Mouse (Mus musculus) forebrain, embryonic 15.5 days (tissue): ENCODE results near the gene Klhdc1. TPM values are rescaled to one million over a fixed set of nuclear protein-coding genes. Genes with fewer than 3 reads are reported as not detected.

Experiments
- ATAC-seq: fragments of 200-750 bp; cut with Nextera tagmentation; replicated peaks from 2 replicates; pipeline ENCODE4 v1.8.0; 2017; ENCODE audit warnings: mild to moderate bottlenecking, moderate TSS enrichment, moderate library complexity
- H3K27ac ChIP-seq: fragments of 300-500 bp; sonication (generic); replicated peaks from 2 replicates; pipeline ENCODE4 v1.5.1; 2015; ENCODE audit warnings: mild to moderate bottlenecking, inconsistent platforms
- H3K27me3 ChIP-seq: fragments of 300-500 bp; sonication (generic); 2 replicates; pipeline ENCODE4 v1.6.1; 2015; ENCODE audit warnings: inconsistent platforms
- H3K36me3 ChIP-seq: fragments of 300-500 bp; sonication (generic); 2 replicates; pipeline ENCODE4 v1.6.1; 2015; ENCODE audit warnings: mild to moderate bottlenecking, inconsistent platforms
- H3K4me1 ChIP-seq: fragments of 300-500 bp; sonication (generic); 2 replicates; pipeline ENCODE4 v1.6.1; 2015; ENCODE audit warnings: inconsistent platforms
- H3K4me2 ChIP-seq: fragments of 300-500 bp; sonication (generic); replicated peaks from 2 replicates; pipeline ENCODE4 v1.6.1; 2015; ENCODE audit warnings: mild to moderate bottlenecking, inconsistent platforms
- H3K4me3 ChIP-seq: fragments of 300-500 bp; sonication (generic); 2 replicates; pipeline ENCODE4 v1.5.1; 2015; ENCODE audit warnings: mild to moderate bottlenecking, inconsistent platforms
- H3K9ac ChIP-seq: fragments of 300-500 bp; sonication (generic); replicated peaks from 2 replicates; pipeline ENCODE4 v1.6.1; 2015; ENCODE audit warnings: mild to moderate bottlenecking, inconsistent platforms
- H3K9me3 ChIP-seq: fragments of 300-500 bp; sonication (generic); 2 replicates; pipeline ENCODE4 v1.6.1; 2016; ENCODE audit warnings: inconsistent platforms
- WGBS: fragments of 180-500 bp; shearing (Covaris S2); methylation state at CpG from one replicate; pipeline ENCODE4 v1.1.7; 2015; ENCODE audit warnings: mixed read lengths; 5-methylcytosine and 5-hydroxymethylcytosine counted together
- polyA plus RNA-seq: library from polyadenylated mRNA; unstranded; fragments of >200 nt; fragmentation: Nextera tagmentation; extraction: Ambion mirVana; gene quantifications from 2 replicates; pipeline ENCODE4 v1.2.1, GENCODE M21; 2015

The Klhdc1 gene
- polyA plus RNA-seq: 9.7 and 10.5 TPM in 2 replicates

DNA sequence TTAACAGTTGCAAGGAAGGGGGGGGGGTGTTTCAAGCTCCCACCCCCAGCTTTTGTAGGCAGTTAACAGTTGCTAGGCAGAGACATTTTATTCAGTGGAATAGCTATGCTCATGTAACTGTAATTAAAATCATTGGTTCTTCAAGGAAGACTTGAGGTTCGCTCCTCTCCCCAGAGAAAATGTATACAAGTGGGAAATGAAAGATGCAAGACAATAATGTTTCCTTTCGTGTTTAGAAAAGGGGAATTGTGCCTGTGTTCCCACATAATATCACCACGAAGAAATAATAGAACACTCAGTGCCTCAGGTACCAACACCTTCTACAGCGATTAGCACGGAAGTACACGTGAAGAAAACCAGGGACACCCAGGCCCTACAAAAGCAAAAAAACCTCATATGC, at the start of gene Klhdc1:
Klhdc1 (plus strand) TSS at position 301 of the 400 bp plus-strand sequence.
- WGBS: 68% methylated on average over 6 of the region's 6 CpGs
- Histone ChIP-seq H3K27me3 (no peaks in the 10 kb centered on the region), H3K9ac (peak within 1 kb of the TSS; percentile 91), H3K9me3 (no peaks in the 10 kb centered on the region), H3K4me2 (peak within 1 kb of the TSS; percentile 81), H3K36me3 (no peaks in the 10 kb centered on the region), H3K27ac (peak within 1 kb of the TSS; percentile 81), H3K4me1 (peaks cover 6% of the 10 kb centered on the region), H3K4me3 (peak within 1 kb of the TSS; percentile 90)
- no peak for ATAC-seq

DNA sequence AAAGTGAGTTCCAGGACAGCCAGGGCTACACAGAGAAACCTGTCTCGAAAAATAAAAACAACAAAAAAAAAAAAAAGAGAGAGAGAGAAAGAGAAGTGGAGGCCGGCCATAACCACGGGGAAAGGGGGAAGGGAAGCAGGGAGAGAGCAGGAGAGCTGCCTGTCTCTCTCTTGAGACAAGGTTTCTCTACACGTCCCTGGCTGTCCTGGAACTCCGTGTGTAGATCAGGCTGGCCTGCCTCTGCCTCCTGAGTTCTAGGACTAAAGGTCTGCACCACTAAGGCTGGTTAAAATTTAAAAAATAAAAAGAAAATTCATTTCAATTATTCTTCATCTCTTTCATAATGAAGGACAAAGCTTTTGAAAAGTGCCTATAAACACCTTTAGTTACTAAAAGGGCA, 49.6 kb upstream of the Klhdc1 start:
- Histone ChIP-seq H3K9me3 (no peaks in the 10 kb centered on the region), H3K4me2 (no peak overlapping the region), H3K27ac (no peak overlapping the region), H3K27me3 (no peaks in the 10 kb centered on the region), H3K9ac (no peak overlapping the region), H3K4me3 (no peak overlapping the region), H3K4me1 (peaks cover 22% of the 10 kb centered on the region), H3K36me3 (peaks cover 28% of the 10 kb centered on the region)
- no peak for ATAC-seq
- WGBS: 93% methylated on average over 5 of the region's 5 CpGs

DNA sequence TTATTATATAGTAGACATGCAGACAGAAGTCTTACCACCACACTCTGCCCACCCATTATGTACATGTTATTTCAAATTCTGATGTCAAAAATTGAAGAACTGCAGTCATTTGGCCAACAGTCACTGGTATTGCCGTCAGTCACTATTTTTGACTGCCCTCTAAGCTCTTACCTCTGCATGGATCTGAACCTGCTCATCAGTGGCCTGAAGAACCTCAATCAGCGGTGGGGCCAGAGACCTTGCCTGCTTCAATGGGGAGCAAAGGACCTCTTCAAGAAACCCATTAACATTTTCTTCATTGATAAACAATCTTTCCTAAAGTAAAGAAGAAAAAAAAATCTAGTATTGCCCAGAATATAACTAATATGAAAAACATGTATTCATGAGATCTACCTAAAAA, 48.3 kb upstream of the Klhdc1 start:
- ATAC-seq: no peak
- H3K4me1 ChIP-seq: peaks cover 14% of the 10 kb centered on the region
- H3K36me3 ChIP-seq: peaks cover 28% of the 10 kb centered on the region
- H3K4me3 ChIP-seq: no peak overlapping the region
- no peaks in the 10 kb centered on the region for H3K9me3 ChIP-seq
- H3K9ac ChIP-seq: no peak overlapping the region
- 95% methylated on average over 2 of the region's 2 CpGs for WGBS
- no peak overlapping the region for H3K27ac ChIP-seq
- no peak overlapping the region for H3K4me2 ChIP-seq
- no peaks in the 10 kb centered on the region for H3K27me3 ChIP-seq

DNA sequence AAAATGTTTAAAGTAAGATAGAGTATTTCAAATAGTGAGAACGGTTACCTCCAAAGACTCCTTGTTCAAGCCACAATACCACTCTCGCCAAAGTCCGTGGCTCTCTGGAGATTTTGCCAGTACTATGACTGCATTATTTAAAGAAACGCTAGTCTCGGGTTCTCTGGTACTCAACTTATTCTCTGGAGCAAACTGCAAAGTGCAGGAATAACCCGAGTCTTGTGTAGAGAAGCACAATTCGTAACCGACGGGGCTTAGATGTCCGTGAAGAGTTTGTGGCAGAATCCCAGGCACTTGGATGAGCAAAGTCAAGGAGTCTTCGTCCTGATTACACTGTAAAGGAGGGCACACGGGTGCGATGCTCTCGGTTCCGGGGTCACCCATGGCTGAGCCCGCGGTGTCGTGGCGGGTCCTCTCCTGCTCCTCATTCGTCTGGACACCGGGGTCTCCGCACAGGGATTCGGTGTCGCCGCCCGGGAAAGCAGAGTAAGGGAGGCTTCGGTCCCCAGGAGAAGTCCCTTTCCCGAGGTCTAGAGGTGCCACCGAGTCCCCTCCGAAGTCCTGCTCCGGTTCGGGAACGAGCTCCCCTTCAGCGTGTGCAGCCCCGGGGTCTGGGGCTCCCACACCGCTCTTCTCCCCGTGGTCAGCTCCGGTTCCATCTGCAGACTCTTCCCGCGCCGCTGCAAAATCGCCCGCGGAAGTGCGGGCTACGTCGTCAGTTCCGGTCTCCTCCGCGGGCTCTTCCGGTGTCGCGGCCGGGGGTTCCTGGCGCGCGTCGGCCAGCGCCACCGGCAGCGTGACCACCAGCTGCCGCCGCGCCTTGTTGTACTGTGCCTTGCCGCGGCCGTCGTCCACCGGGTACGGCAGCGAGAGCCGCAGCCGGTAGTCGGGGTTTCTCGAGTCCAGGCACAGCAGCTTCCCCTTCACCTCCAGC, 44.3 kb upstream of the Klhdc1 start, which contains the start of gene Gm49383:
Gm49383 (minus strand) TSS at position 661 of the 934 bp plus-strand sequence.
- peak within 1 kb of the TSS; percentile 100 for H3K4me3 ChIP-seq
- WGBS: under 1% methylated on average over 75 of the region's 75 CpGs

DNA sequence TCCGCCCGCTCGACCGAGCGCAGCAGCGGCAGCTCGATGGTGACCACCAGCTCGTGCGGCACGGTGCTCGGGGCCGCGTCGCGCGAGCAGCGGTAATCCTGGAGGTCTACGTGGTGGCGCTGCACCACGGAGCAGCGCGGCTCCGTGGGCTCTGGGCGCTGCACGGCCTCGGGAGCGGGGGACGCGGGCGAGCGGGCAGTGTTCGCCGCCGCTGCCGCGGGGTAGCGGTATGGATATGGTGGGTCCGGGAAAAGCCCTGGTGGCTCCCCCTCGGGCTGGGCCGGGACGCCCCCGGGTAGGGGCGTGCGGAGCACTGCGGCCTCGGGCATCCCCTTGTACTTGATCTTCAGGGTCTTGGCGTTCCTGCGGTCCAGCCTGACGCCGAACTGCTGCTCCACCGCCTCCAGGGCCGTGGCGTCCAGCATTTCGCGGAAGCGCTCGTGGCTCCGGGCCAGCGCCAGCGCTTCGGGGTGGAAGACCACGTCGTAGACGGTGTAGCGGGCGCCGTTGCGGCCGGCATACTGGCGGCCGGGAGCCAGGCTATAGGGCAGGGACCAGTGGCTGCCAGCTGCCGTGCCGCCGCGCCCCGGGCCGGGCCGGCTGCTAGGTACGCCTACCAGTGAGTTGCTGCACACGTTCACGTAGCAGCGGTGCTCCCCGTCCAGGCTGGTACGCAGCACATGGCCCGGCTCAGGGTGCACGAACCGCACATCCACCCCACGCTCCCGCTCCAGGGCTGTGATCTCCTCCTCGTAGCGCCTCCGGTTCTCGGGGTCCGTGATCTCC, 43.4 kb upstream of the Klhdc1 start:
- Histone ChIP-seq H3K9me3 (no peaks in the 10 kb centered on the region), H3K4me2 (peak overlapping the region; percentile 96), H3K27ac (peak overlapping the region; percentile 96), H3K27me3 (no peaks in the 10 kb centered on the region), H3K36me3 (peaks cover 13% of the 10 kb centered on the region; the same call in 1 of the 2 replicates), H3K9ac (peak overlapping the region; percentile 94), H3K4me1 (peaks cover 34% of the 10 kb centered on the region), H3K4me3 (peak overlapping the region; percentile 100)
- peak; percentile 83 for ATAC-seq
- WGBS: under 1% methylated on average over 91 of the region's 94 CpGs

More for the DNA sequence above, 44.3 kb upstream of the Klhdc1 start, which contains the start of gene Gm49383:
- ATAC-seq: peak; percentile 76
- H3K27me3 ChIP-seq: no peaks in the 10 kb centered on the region
- peak within 1 kb of the TSS; percentile 96 for H3K4me2 ChIP-seq
- H3K36me3 ChIP-seq: peaks cover 13% of the 10 kb centered on the region; the same call in 1 of the 2 replicates
- H3K27ac ChIP-seq: peak within 1 kb of the TSS; percentile 96
- no peaks in the 10 kb centered on the region for H3K9me3 ChIP-seq
- peak within 1 kb of the TSS; percentile 94 for H3K9ac ChIP-seq
- peaks cover 34% of the 10 kb centered on the region for H3K4me1 ChIP-seq

DNA sequence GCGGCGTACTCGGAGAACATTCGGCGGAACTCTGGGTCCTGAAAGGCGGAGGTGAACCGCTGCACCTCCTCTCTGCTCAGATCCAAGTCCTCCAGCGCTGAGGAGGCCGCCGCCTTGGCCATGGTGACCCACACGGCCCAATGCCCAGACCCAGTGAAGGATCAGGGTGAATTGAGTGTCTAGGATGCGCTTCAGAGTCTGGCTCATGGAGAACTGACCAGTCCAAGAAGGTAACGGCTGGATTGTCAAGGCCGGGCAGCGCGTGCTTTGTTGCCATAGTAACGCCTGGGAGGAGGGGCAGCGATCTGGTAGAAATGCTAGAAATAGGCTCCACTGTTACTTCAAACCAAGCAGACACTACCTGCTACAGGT, 42.8 kb upstream of the Klhdc1 start, which contains the start of gene Dnaaf2:
Dnaaf2 (minus strand) TSS at position 266 of the 372 bp plus-strand sequence.
- H3K27ac ChIP-seq: peak within 1 kb of the TSS; percentile 96
- under 1% methylated on average over 18 of the region's 18 CpGs for WGBS

DNA sequence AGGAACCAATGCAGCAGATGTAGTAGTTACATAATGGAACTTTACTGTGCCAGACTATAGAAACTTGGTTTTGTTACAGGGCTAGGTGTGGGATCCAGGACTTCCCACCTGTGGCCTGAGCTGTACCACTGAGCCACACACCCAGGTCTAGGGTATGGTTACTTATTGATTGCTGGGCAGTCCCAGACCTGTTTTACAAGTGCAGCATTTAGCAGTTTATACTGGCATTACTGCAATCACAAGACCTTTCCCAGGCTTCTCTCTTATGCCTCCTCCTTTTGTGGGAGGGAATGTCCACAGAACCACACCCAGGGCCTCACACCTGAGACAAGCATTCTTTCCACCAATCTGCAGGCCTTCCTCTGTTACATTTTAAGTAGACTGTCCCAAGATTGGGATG, 42.0 kb upstream of the Klhdc1 start:
- ATAC-seq: no peak
- Histone ChIP-seq H3K4me1 (peaks cover 36% of the 10 kb centered on the region), H3K4me2 (no peak overlapping the region; the same call in 1 of the 2 replicates), H3K9ac (no peak overlapping the region), H3K4me3 (no peak overlapping the region), H3K9me3 (no peaks in the 10 kb centered on the region), H3K36me3 (peaks cover 13% of the 10 kb centered on the region; the same call in 1 of the 2 replicates), H3K27ac (no peak overlapping the region), H3K27me3 (no peaks in the 10 kb centered on the region)

More for the DNA sequence above, 42.8 kb upstream of the Klhdc1 start, which contains the start of gene Dnaaf2:
- peak within 1 kb of the TSS; percentile 100 for H3K4me3 ChIP-seq
- ATAC-seq: peak; percentile 46
- no peaks in the 10 kb centered on the region for H3K9me3 ChIP-seq
- H3K4me1 ChIP-seq: peaks cover 34% of the 10 kb centered on the region
- peak within 1 kb of the TSS; percentile 94 for H3K9ac ChIP-seq
- H3K27me3 ChIP-seq: no peaks in the 10 kb centered on the region
- peak within 1 kb of the TSS; percentile 96 for H3K4me2 ChIP-seq
- peaks cover 13% of the 10 kb centered on the region; the same call in 1 of the 2 replicates for H3K36me3 ChIP-seq

DNA sequence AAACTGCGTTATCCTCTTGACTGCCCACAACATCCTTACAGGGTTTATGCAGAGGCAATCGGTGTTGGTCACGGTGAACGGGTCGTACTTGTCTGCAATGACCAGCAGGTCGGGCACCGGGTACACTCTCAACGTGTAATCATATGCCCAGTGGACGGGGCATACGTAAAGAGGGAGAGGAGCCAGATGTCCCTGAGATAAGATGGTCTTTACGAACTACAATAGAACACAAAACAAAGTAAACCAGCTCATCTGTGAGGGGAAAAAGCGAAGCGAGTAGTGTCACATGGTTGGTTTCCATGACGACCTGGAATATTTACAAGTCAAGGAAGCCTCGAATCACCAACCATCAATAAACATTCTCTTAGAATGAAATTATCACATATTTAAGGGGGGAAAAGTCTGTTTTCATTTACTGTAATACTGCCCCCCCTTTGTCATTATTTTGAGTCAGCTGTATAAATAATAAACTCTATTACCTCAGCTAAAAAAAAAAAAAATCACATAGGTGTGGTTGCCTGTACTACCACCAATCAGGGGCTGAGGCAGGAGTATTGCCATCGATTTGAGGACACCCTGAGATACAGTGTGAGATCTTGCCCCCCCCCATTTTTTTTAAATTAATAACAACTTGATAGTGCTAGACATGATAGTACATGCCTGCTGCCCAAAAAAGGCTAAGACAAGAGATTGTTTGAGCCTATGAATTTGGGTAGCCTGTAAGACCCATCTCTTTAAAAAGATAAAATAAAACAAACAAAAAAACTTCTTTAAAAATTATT, 36.7 kb upstream of the Klhdc1 start, which contains the start of gene Gm49384:
Gm49384 (minus strand) TSS at position 216 of the 782 bp plus-strand sequence.
- Histone ChIP-seq H3K27ac (no peak within 1 kb of the TSS), H3K36me3 (peaks cover 11% of the 10 kb centered on the region; the same call in 1 of the 2 replicates), H3K4me3 (no peak within 1 kb of the TSS), H3K9me3 (no peaks in the 10 kb centered on the region), H3K27me3 (no peaks in the 10 kb centered on the region), H3K4me2 (no peak within 1 kb of the TSS), H3K4me1 (peaks cover 9% of the 10 kb centered on the region), H3K9ac (no peak within 1 kb of the TSS)
- WGBS: 69% methylated on average over 16 of the region's 16 CpGs
- ATAC-seq: peak; percentile 53

DNA sequence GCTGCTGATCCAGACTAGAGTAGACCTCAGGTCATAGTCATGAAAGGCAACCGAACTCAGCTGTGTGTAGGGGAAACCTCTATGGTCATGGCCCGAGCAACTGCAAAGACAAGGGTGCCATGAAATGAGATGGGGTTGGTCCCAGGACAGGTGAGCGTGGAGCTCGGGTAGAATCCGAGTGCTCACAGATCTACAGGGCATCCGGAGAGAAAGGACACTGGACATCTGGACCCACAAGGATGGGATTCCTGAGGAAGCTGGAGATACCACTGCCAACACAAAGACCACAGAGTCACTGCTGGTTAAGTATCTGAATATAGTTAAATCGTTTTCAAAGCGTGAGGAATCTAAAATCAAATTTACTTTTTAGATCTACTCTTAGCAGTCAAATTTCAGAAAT, 33.6 kb upstream of the Klhdc1 start:
- WGBS: 95% methylated on average over 8 of the region's 8 CpGs

DNA sequence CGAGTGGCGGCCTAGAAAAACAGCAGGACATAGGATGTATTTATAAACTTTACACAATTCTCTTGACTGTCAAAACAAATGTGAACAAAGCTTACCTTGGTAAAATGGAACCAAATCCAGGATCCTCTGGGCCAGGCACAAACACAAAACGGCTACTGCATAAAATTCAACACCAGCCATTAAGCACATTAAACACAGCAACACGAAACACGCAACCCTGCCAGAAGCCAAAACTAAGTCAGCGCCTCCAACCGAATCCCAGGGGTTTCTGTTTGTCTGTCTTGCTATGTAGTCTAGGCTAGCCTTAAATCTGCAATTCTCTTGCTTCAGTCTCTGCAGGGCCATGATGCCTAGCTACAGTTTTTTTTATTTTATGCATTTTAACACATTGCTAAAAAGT, 33.0 kb upstream of the Klhdc1 start:
- Histone ChIP-seq H3K4me3 (no peak overlapping the region), H3K4me2 (no peak overlapping the region)
- 93% methylated on average over 7 of the region's 7 CpGs for WGBS

More for the DNA sequence above, 33.6 kb upstream of the Klhdc1 start:
- H3K9me3 ChIP-seq: no peaks in the 10 kb centered on the region
- no peak overlapping the region for H3K4me2 ChIP-seq
- no peak overlapping the region for H3K4me3 ChIP-seq
- no peaks in the 10 kb centered on the region for H3K27me3 ChIP-seq
- peaks cover 5% of the 10 kb centered on the region for H3K4me1 ChIP-seq
- H3K27ac ChIP-seq: no peak overlapping the region
- H3K36me3 ChIP-seq: no peaks in the 10 kb centered on the region; the same call in 1 of the 2 replicates
- ATAC-seq: no peak
- no peak overlapping the region for H3K9ac ChIP-seq

DNA sequence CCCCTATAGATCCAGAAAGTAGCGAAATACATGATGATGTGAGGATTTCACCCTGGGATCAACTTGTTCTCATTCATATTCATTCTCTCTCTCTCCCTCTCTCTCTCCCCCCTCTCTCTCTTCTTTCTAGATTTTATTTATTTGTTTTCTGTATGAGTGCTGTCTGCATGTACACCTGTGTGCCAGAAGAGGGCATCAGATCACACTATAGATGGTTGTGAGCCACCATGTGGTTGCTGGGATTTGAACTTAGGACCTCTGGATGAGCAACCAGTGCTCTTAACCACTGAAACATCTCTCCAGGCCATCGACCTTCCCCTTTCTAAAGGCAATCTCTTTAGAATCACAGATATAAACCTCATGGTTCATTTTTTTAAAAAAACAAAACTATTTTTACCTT, 32.5 kb upstream of the Klhdc1 start:
- WGBS: 91% methylated on average over 2 of the region's 2 CpGs
- Histone ChIP-seq H3K9ac (no peak overlapping the region), H3K4me1 (peaks cover 5% of the 10 kb centered on the region), H3K4me3 (no peak overlapping the region), H3K9me3 (no peaks in the 10 kb centered on the region), H3K27me3 (no peaks in the 10 kb centered on the region), H3K27ac (no peak overlapping the region), H3K36me3 (no peaks in the 10 kb centered on the region), H3K4me2 (no peak overlapping the region)
- ATAC-seq: no peak

More for the DNA sequence above, 33.0 kb upstream of the Klhdc1 start:
- Histone ChIP-seq H3K9me3 (no peaks in the 10 kb centered on the region), H3K27ac (no peak overlapping the region), H3K27me3 (no peaks in the 10 kb centered on the region), H3K9ac (no peak overlapping the region), H3K4me1 (peaks cover 5% of the 10 kb centered on the region), H3K36me3 (no peaks in the 10 kb centered on the region)
- no peak for ATAC-seq
